Mouse (Mus musculus) forebrain, embryonic 14.5 days (tissue): ENCODE results near the gene Cacna2d3. TPM values are rescaled to one million over a fixed set of nuclear protein-coding genes. Genes with fewer than 3 reads are reported as not detected.
A peak's percentile ranks its signal among the peaks of the same experiment; 100 is the strongest.

Experiments used
- ATAC-seq: fragments of 200-750 bp; cut with Nextera tagmentation; 2 replicates; pipeline ENCODE4 v1.8.0; 2017; ENCODE audit warnings: mild to moderate bottlenecking, moderate library complexity
- DNase-seq: peaks from one replicate; pipeline ENCODE4 v3.0.0-alpha.2; 2015; ENCODE audit warnings: low spot score
- H3K27ac ChIP-seq: fragments of 300-500 bp; sonication (generic); 2 replicates; pipeline ENCODE4 v1.5.1; 2014; ENCODE audit warnings: low read depth, mild to moderate bottlenecking, control low read depth, low read length, moderate library complexity
- H3K27me3 ChIP-seq: fragments of 300-500 bp; sonication (generic); replicated peaks from 2 replicates; pipeline ENCODE4 v1.6.1; 2014; ENCODE audit warnings: low read length, control low read depth, mixed read lengths; ENCODE audit not compliant: control insufficient read depth, insufficient read depth
- H3K36me3 ChIP-seq: fragments of 300-500 bp; sonication (generic); 2 replicates; pipeline ENCODE4 v1.6.1; 2014; ENCODE audit warnings: low read length, control low read depth; ENCODE audit not compliant: control insufficient read depth, insufficient read depth
- H3K4me1 ChIP-seq: fragments of 300-500 bp; sonication (generic); 2 replicates; pipeline ENCODE4 v1.6.1; 2014; ENCODE audit warnings: antibody characterized with exemption, low read length, control low read depth; ENCODE audit not compliant: control insufficient read depth, insufficient read depth
- H3K4me2 ChIP-seq: fragments of 300-500 bp; sonication (generic); 2 replicates; pipeline ENCODE4 v1.6.1; 2014; ENCODE audit warnings: mild to moderate bottlenecking, control low read depth, low read length
- H3K4me3 ChIP-seq: fragments of 300-500 bp; sonication (generic); 2 replicates; pipeline ENCODE4 v1.5.1; 2014; ENCODE audit warnings: low read depth, low read length, control low read depth
- H3K9ac ChIP-seq: fragments of 300-500 bp; sonication (generic); 2 replicates; pipeline ENCODE4 v1.6.1; 2014; ENCODE audit warnings: mild to moderate bottlenecking, low read length, control low read depth, moderate library complexity
- H3K9me3 ChIP-seq: fragments of 300-500 bp; sonication (generic); replicated peaks from 2 replicates; pipeline ENCODE4 v1.6.1; 2016; ENCODE audit warnings: low read length, control low read depth, mixed read lengths; ENCODE audit not compliant: control insufficient read depth
- WGBS: fragments of 180-500 bp; shearing (Covaris S2); extraction: QIAGEN DNeasy Blood & Tissue Kit; methylation state at CpG from one replicate; pipeline ENCODE4 v1.1.7; 2014; 5-methylcytosine and 5-hydroxymethylcytosine counted together
- polyA plus RNA-seq: library from polyadenylated mRNA; unstranded; fragments of >200 nt; fragmentation: Nextera tagmentation; extraction: Ambion mirVana; gene quantifications from 2 replicates; pipeline ENCODE4 v1.2.1, GENCODE M21; 2014

Gene Cacna2d3
- polyA plus RNA-seq, 1 experiment from 2014 or later: 14.5 TPM

- H3K9ac ChIP-seq: no peak overlapping the region
- H3K9me3 ChIP-seq: no peaks in the 10 kb centered on the region
- H3K4me3 ChIP-seq: no peak overlapping the region
- H3K27me3 ChIP-seq: no peaks in the 10 kb centered on the region
- no peaks in the 10 kb centered on the region for H3K36me3 ChIP-seq
- ATAC-seq (peak; percentile 34; the same call in 1 of the 2 replicates), DNase-seq (no peak)
- H3K27ac ChIP-seq: no peak overlapping the region
- WGBS: 32% methylated on average over 2 of the region's 2 CpGs
- peaks cover 2% of the 10 kb centered on the region; the same call in 1 of the 2 replicates for H3K4me1 ChIP-seq
- H3K4me2 ChIP-seq: no peak overlapping the region
Measured at GRCm38 (mm10) chr14:29405878-29406165, 315.8 kb downstream of the Cacna2d3 start.

DNA sequence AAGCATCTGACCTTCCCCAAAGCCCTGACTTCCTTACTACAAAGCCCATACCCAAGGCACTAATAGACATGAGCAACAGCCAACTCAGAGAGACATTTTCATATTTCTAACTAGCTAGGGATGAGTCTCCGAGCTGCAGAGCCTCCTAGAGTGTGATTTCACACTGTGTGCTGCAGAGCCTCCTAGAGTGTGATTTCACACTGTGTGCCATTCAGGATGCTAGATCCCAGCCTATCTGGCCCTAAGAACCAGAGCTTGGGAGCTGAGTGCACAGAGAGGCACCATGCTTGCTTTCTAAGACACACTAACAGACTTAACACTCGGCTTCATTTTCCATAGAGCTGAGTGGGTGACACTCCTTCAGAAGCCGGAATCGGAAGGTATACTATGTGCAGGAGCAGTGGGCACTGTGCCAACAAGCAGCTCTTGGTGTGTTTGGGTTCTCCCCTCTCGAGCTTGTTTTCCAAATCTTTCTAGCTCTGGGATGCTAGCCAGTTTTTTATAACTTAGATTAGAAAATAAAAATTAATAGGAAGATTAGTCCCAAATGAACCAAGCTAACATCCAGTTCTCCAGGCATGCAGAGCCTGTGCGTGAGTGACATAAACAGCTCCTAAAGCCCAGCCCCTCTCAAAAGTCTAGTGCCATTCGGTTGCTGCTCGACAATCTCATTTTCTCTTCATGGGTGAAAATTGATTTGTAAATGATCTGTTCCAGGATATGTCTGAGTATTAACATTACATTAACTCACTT lies 316.4 kb downstream of the Cacna2d3 start:
- Histone ChIP-seq H3K9me3 (no peaks in the 10 kb centered on the region), H3K4me2 (no peak overlapping the region), H3K4me1 (peaks cover 2% of the 10 kb centered on the region; the same call in 1 of the 2 replicates), H3K27me3 (no peaks in the 10 kb centered on the region), H3K9ac (no peak overlapping the region), H3K4me3 (no peak overlapping the region), H3K36me3 (no peaks in the 10 kb centered on the region), H3K27ac (no peak overlapping the region)
- WGBS: 57% methylated on average over 8 of the region's 8 CpGs
- ATAC-seq (peak; percentile 52; the same call in 1 of the 2 replicates), DNase-seq (peak; percentile 59)

DNA sequence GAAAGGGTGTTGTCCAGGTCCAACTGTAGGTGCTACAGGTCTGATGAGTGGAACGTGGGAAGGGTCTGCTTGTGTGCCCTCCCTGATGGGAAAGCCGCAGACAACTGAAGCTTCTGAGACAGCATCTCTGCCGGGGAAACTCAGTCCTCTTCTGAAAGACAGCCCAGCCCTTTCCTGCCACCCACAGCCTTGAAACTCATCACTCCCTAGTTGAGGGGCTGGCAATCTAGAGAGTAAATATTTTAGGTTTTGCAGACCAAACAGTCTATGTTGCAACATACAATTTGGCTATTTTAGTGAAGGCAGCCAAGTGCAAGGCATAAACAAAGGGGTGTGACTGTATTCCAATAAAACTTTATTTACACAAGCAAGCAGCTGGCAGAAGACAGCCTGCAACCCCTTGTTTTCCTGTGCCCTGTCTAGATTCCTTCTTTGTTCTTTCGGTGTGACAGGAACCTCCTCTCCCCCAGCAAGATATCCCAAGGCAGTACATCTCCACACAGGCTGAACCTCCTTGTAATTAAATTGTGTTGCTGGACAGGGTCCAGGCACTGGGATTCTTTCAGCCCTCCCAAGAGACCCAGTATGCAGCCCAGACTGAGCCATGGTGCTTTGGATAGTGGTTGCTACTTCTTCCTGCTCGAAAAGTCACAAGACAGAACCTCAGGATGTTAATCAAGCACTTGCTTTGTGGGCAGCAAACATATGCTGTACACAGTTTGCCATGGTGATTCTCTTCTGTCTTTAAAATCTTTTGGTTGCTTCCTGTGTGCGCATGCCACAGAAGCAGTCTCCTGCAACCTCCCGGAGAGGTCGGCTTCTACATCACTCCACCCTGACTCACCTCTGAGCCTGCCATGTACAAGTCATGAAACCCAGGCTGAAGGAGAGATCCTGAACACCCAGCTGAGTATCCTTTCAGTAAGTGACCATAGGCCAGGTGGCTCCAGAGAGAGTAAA lies 317.5 kb downstream of the Cacna2d3 start:
- no peak for DNase-seq
- H3K36me3 ChIP-seq: no peaks in the 10 kb centered on the region
- no peak overlapping the region for H3K4me2 ChIP-seq
- H3K9me3 ChIP-seq: no peaks in the 10 kb centered on the region
- no peak overlapping the region for H3K4me3 ChIP-seq
- whole genome bisulfite sequencing: 81% methylated on average over 8 of the region's 8 CpGs
- no peak overlapping the region for H3K27ac ChIP-seq
- H3K4me1 ChIP-seq: peaks cover 2% of the 10 kb centered on the region; the same call in 1 of the 2 replicates
- ATAC-seq: no peak
- H3K9ac ChIP-seq: no peak overlapping the region
- no peaks in the 10 kb centered on the region for H3K27me3 ChIP-seq

DNA sequence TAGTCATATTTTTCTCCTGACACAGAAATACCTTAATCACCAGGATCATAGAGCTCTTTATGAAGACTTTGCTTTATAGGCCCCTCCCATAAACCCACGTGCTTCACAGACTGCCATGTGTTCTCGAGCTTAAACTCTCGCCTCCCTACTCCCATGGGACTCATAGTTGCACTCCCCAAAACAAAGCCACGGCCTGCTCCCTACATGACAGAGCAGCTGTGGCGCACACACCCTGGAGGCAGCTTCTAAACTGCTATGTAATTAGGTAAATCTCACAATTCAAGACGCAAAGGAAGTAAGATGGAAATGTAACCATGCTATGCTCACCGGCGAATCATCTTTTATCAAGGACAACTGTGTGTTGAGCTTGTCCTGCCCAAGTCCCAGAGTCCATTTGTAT lies 319.2 kb downstream of the Cacna2d3 start:
- Histone ChIP-seq H3K36me3 (no peaks in the 10 kb centered on the region), H3K4me1 (peaks cover 2% of the 10 kb centered on the region; the same call in 1 of the 2 replicates), H3K4me2 (no peak overlapping the region), H3K9ac (no peak overlapping the region), H3K27ac (no peak overlapping the region), H3K4me3 (no peak overlapping the region), H3K9me3 (no peaks in the 10 kb centered on the region), H3K27me3 (no peaks in the 10 kb centered on the region)
- 61% methylated on average over 8 of the region's 8 CpGs for WGBS
- DNase-seq: no peak
- ATAC-seq: no peak

- Histone ChIP-seq H3K9me3 (no peaks in the 10 kb centered on the region), H3K9ac (no peak overlapping the region), H3K36me3 (no peaks in the 10 kb centered on the region), H3K4me1 (no peaks in the 10 kb centered on the region), H3K4me3 (no peak overlapping the region), H3K27ac (no peak overlapping the region), H3K27me3 (no peaks in the 10 kb centered on the region), H3K4me2 (no peak overlapping the region)
- no peak for DNase-seq
- whole genome bisulfite sequencing: 87% methylated on average over 8 of the region's 8 CpGs
- no peak for ATAC-seq
Measured at GRCm38 (mm10) chr14:29393786-29394185, 327.9 kb downstream of the Cacna2d3 start.

GRCm38 (mm10) chr14:29392851-29393250 lies 328.8 kb downstream of the Cacna2d3 start:
- no peak for DNase-seq
- 90% methylated on average over 3 of the region's 3 CpGs for WGBS

GRCm38 (mm10) chr14:29391489-29391888 lies 330.2 kb downstream of the Cacna2d3 start:
- Histone ChIP-seq H3K9ac (no peak overlapping the region), H3K9me3 (no peaks in the 10 kb centered on the region), H3K36me3 (no peaks in the 10 kb centered on the region), H3K27me3 (no peaks in the 10 kb centered on the region), H3K4me2 (no peak overlapping the region), H3K4me1 (no peaks in the 10 kb centered on the region), H3K4me3 (no peak overlapping the region), H3K27ac (no peak overlapping the region)
- DNase-seq (no peak), ATAC-seq (no peak)
- WGBS: 89% methylated on average over 2 of the region's 2 CpGs

More at GRCm38 (mm10) chr14:29392851-29393250, 328.8 kb downstream of the Cacna2d3 start:
- no peaks in the 10 kb centered on the region for H3K27me3 ChIP-seq
- H3K9me3 ChIP-seq: no peaks in the 10 kb centered on the region
- no peak overlapping the region for H3K4me3 ChIP-seq
- no peak overlapping the region for H3K27ac ChIP-seq
- H3K4me1 ChIP-seq: no peaks in the 10 kb centered on the region
- H3K9ac ChIP-seq: no peak overlapping the region
- ATAC-seq: no peak
- H3K36me3 ChIP-seq: no peaks in the 10 kb centered on the region
- no peak overlapping the region for H3K4me2 ChIP-seq

DNA sequence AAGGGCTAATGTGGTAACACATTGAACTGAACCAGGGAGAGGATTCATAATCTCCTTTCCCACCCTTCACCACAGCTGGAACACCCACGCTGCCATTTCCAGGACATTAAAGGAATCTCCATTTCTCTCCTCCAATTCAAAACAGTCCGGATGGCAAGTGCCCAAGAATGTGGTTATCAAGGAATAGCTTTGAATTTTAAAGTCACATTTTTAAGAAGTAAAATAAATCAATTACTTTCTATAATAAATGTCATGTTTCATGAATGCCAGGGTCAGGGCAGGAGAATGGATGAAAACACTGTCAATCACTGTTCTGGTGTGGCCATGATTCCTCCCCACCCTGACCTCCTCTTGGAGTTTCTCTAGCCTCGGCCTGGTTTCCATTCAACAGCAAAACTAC lies 333.9 kb downstream of the Cacna2d3 start:
- WGBS: 84% methylated on average over 3 of the region's 3 CpGs
- H3K4me1 ChIP-seq: no peaks in the 10 kb centered on the region

DNA sequence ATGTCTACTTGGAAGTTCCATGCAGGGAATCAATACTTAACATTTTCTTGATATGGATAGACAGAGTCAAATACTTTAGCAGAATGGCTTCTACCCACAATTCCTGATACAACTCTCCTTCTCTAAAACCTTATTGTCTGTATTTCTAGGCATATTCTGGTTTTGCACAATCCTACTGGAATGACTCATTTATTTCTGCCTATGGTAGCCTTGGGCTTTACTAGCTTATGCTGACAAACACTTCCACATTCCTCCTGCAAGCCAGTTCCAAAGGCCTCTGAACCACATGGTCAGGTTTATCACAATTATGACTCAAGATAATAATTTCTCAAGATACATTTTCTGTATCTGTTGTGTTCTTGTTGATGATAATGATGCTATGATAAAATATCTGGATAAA lies 336.2 kb downstream of the Cacna2d3 start:
- Histone ChIP-seq H3K27me3 (no peaks in the 10 kb centered on the region), H3K4me3 (no peak overlapping the region), H3K9ac (no peak overlapping the region), H3K4me2 (no peak overlapping the region), H3K9me3 (no peaks in the 10 kb centered on the region), H3K36me3 (no peaks in the 10 kb centered on the region), H3K4me1 (no peaks in the 10 kb centered on the region), H3K27ac (no peak overlapping the region)
- no peak for DNase-seq
- ATAC-seq: no peak

More for the DNA sequence above, 333.9 kb downstream of the Cacna2d3 start:
- no peak overlapping the region for H3K4me3 ChIP-seq
- no peak overlapping the region for H3K27ac ChIP-seq
- no peaks in the 10 kb centered on the region for H3K9me3 ChIP-seq
- DNase-seq (no peak), ATAC-seq (no peak)
- no peaks in the 10 kb centered on the region for H3K36me3 ChIP-seq
- H3K27me3 ChIP-seq: no peaks in the 10 kb centered on the region
- H3K4me2 ChIP-seq: no peak overlapping the region
- no peak overlapping the region for H3K9ac ChIP-seq
